Mouse (Mus musculus) lung, postnatal 0 days (tissue): ENCODE measurements around the gene Tes3-ps.

ENCODE experiments used
- CTCF ChIP-seq: IDR thresholded peaks from 2 replicates; pipeline ENCODE4 v1.5.1; 2016; ENCODE audit warnings: antibody characterized with exemption, mild to moderate bottlenecking
- EP300 ChIP-seq: IDR thresholded peaks from 2 replicates; pipeline ENCODE4 v1.6.1; 2016; ENCODE audit warnings: antibody characterized with exemption, mild to moderate bottlenecking, control low read depth

- TF ChIP-seq CTCF, result no peak
- TF ChIP-seq EP300, result no peak
Measured at GRCm38 (mm10) chr13:49536946-49537345, 43.8 kb downstream of the Tes3-ps start.
